Mouse (Mus musculus): Measurements from ENCODE around the gene Iscu. TPM values are rescaled to one million over a fixed set of nuclear protein-coding genes. Genes with fewer than 3 reads are reported as not detected.

The Iscu gene
- polyA plus RNA-seq, 1 experiment from 2014 or later = 202 TPM

- Histone ChIP-seq H3K4me3 (replicated peaks; ENCODE audit: low read depth, low read length) (no peak overlapping the region), H3K4me1 (replicated peaks; ENCODE audit: insufficient read depth, low read length) (no peaks in the 10 kb centered on the region), H3K36me3 (ENCODE audit: insufficient read depth, low read length) (peaks cover 87% of the 10 kb centered on the region), H3K4me2 (ENCODE audit: low read length) (no peak overlapping the region), H3K27me3 (ENCODE audit: insufficient read depth, low read length) (no peaks in the 10 kb centered on the region), H3K9me3 (replicated peaks; ENCODE audit: low read length) (no peaks in the 10 kb centered on the region), H3K27ac (no peak overlapping the region), H3K9ac (ENCODE audit: low read depth, low read length) (no peak overlapping the region)
- DNase-seq (ENCODE audit: low spot score) = no peak
- WGBS = 94% methylated on average over 13 of the region's 13 CpGs
- TF ChIP-seq CTCF (IDR thresholded peaks at IDR 0.05; ENCODE audit: low read depth) = no peak
- ATAC-seq (replicated peaks; ENCODE audit: low FRiP score, low read depth) = no peak
Measured at GRCm38 (mm10) chr5:113748556-113749331, 23.8 kb upstream of the Iscu start.

DNA sequence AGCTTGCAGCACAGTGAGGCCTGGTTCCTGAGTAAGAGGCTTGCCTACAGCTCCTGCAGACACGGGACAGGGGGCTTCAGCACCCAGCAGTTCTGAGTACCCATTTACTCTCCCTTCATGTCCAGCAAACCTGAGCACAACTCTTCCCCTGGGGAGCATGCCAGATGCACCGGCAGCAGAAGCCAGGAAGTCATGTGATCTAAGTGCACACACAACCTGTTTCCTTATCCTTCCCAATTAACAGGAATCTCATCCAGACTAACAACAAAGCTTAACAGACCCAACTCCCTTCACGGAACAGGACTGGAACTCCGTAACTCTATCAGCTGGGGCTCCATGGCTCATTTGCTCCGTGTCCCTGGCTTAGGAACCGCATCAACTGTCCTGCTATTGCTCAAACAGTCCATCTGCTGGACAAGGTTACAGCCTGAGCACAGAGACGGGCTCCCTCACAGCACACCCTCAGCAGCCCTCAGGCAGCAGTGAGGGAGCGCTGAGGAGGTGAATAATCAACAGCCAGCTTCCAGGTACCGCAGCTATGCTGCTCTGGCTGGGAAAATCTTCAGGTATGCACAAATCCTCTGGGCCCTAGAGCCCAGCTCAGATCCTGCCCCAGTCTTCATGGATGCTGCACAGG lies 20.9 kb upstream of the Iscu start:
- Histone ChIP-seq H3K27ac (no peak overlapping the region), H3K36me3 (ENCODE audit: insufficient read depth, low read length) (peaks cover 87% of the 10 kb centered on the region), H3K27me3 (ENCODE audit: insufficient read depth, low read length) (no peaks in the 10 kb centered on the region), H3K4me2 (ENCODE audit: low read length) (no peak overlapping the region), H3K9ac (ENCODE audit: low read depth, low read length) (no peak overlapping the region), H3K4me1 (replicated peaks; ENCODE audit: insufficient read depth, low read length) (no peaks in the 10 kb centered on the region), H3K9me3 (replicated peaks; ENCODE audit: low read length) (no peaks in the 10 kb centered on the region), H3K4me3 (replicated peaks; ENCODE audit: low read depth, low read length) (no peak overlapping the region)
- DNase-seq (ENCODE audit: low spot score) = peak; percentile 59
- no peak for ATAC-seq (replicated peaks; ENCODE audit: low FRiP score, low read depth)
- WGBS = 60% methylated on average over 9 of the region's 9 CpGs
- no peak for TF ChIP-seq CTCF (IDR thresholded peaks at IDR 0.05; ENCODE audit: low read depth)

GRCm38 (mm10) chr5:113755347-113756030 lies 17.1 kb upstream of the Iscu start:
- Histone ChIP-seq H3K36me3 (ENCODE audit: insufficient read depth, low read length) (peaks cover 89% of the 10 kb centered on the region), H3K9me3 (replicated peaks; ENCODE audit: low read length) (no peaks in the 10 kb centered on the region), H3K4me2 (ENCODE audit: low read length) (no peak overlapping the region), H3K27me3 (ENCODE audit: insufficient read depth, low read length) (no peaks in the 10 kb centered on the region), H3K9ac (ENCODE audit: low read depth, low read length) (no peak overlapping the region), H3K27ac (no peak overlapping the region), H3K4me3 (replicated peaks; ENCODE audit: low read depth, low read length) (no peak overlapping the region), H3K4me1 (replicated peaks; ENCODE audit: insufficient read depth, low read length) (no peaks in the 10 kb centered on the region)
- TF ChIP-seq CTCF (IDR thresholded peaks at IDR 0.05; ENCODE audit: low read depth) = no peak
- no peak for ATAC-seq (replicated peaks; ENCODE audit: low FRiP score, low read depth)
- WGBS = 82% methylated on average over 15 of the region's 15 CpGs
- no peak for DNase-seq (ENCODE audit: low spot score)

GRCm38 (mm10) chr5:113761585-113761984 lies 11.0 kb upstream of the Iscu start:
- no peaks in the 10 kb centered on the region for H3K9me3 ChIP-seq (replicated peaks; ENCODE audit: low read length)
- H3K9ac ChIP-seq (ENCODE audit: low read depth, low read length) = no peak overlapping the region
- no peak overlapping the region for H3K27ac ChIP-seq
- H3K4me1 ChIP-seq (replicated peaks; ENCODE audit: insufficient read depth, low read length) = no peaks in the 10 kb centered on the region
- H3K27me3 ChIP-seq (ENCODE audit: insufficient read depth, low read length) = no peaks in the 10 kb centered on the region
- peaks cover 57% of the 10 kb centered on the region for H3K36me3 ChIP-seq (ENCODE audit: insufficient read depth, low read length)
- no peak for TF ChIP-seq CTCF (IDR thresholded peaks at IDR 0.05; ENCODE audit: low read depth)
- ATAC-seq (replicated peaks; ENCODE audit: low FRiP score, low read depth) (no peak), DNase-seq (ENCODE audit: low spot score) (no peak)
- H3K4me2 ChIP-seq (ENCODE audit: low read length) = no peak overlapping the region
- WGBS = 91% methylated on average over 2 of the region's 2 CpGs
- H3K4me3 ChIP-seq (replicated peaks; ENCODE audit: low read depth, low read length) = no peak overlapping the region

DNA sequence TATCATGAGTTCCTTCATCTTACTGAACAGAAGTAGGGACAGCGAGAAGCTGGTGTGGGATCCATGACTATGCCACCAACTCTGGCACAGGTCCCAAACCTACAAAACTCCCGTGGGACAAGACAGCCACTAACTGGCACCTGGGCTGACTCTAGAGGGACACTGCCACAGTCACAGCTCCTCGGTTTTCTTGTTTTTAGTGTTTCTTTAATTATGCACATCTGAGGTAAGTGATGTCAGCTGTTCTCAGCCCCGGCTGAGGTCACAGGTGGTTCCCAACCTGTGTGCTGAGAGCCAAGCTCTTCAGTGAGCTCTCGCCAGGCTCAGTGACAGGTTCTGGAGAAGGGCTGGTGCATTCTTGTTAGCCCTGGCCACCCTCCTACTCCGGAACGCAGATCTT lies 8.1 kb upstream of the Iscu start:
- Histone ChIP-seq H3K36me3 (ENCODE audit: insufficient read depth, low read length) (peaks cover 32% of the 10 kb centered on the region; the same call in 1 of the 2 replicates), H3K27me3 (ENCODE audit: insufficient read depth, low read length) (no peaks in the 10 kb centered on the region), H3K9me3 (replicated peaks; ENCODE audit: low read length) (no peaks in the 10 kb centered on the region), H3K4me3 (replicated peaks; ENCODE audit: low read depth, low read length) (no peak overlapping the region), H3K4me1 (replicated peaks; ENCODE audit: insufficient read depth, low read length) (no peaks in the 10 kb centered on the region; the same call in 1 of the 2 replicates), H3K9ac (ENCODE audit: low read depth, low read length) (no peak overlapping the region), H3K27ac (no peak overlapping the region), H3K4me2 (ENCODE audit: low read length) (no peak overlapping the region)
- no peak for DNase-seq (ENCODE audit: low spot score)
- WGBS = 90% methylated on average over 7 of the region's 7 CpGs
- TF ChIP-seq CTCF (IDR thresholded peaks at IDR 0.05; ENCODE audit: low read depth) = no peak
- no peak for ATAC-seq (replicated peaks; ENCODE audit: low FRiP score, low read depth)
